Mouse (Mus musculus) lung, embryonic 16.5 days (tissue): ENCODE measurements around the gene Apbb2. TPM values are rescaled to one million over a fixed set of nuclear protein-coding genes. Genes with fewer than 3 reads are reported as not detected.

Experiments
- ATAC-seq: fragments of 200-750 bp; cut with Nextera tagmentation; 2 replicates; pipeline ENCODE4 v1.8.0; 2017; ENCODE audit warnings: low read depth, mild to moderate bottlenecking, moderate library complexity
- H3K27ac ChIP-seq: fragments of 300-500 bp; sonication (generic); 2 replicates; pipeline ENCODE4 v1.5.1; 2014; ENCODE audit warnings: mild to moderate bottlenecking, control low read depth, low read length
- H3K27me3 ChIP-seq: fragments of 300-500 bp; sonication (generic); 2 replicates; pipeline ENCODE4 v1.6.1; 2014; ENCODE audit warnings: low read depth, low read length, mixed read lengths; ENCODE audit not compliant: control insufficient read depth, insufficient read depth
- H3K36me3 ChIP-seq: fragments of 300-500 bp; sonication (generic); 2 replicates; pipeline ENCODE4 v1.6.1; 2014; ENCODE audit warnings: low read length; ENCODE audit not compliant: control insufficient read depth, insufficient read depth
- H3K4me1 ChIP-seq: fragments of 300-500 bp; sonication (generic); replicated peaks from 2 replicates; pipeline ENCODE4 v1.6.1; 2014; ENCODE audit warnings: low read length, mixed read lengths; ENCODE audit not compliant: control insufficient read depth, insufficient read depth
- H3K4me2 ChIP-seq: fragments of 300-500 bp; sonication (generic); 2 replicates; pipeline ENCODE4 v1.6.1; 2014; ENCODE audit warnings: low read depth, low read length, control low read depth
- H3K4me3 ChIP-seq: fragments of 300-500 bp; sonication (generic); 2 replicates; pipeline ENCODE4 v1.5.1; 2014; ENCODE audit warnings: mild to moderate bottlenecking, low read length, control low read depth
- H3K9ac ChIP-seq: fragments of 300-500 bp; sonication (generic); 2 replicates; pipeline ENCODE4 v1.6.1; 2014; ENCODE audit warnings: low read length, control low read depth
- H3K9me3 ChIP-seq: fragments of 300-500 bp; sonication (generic); 2 replicates; pipeline ENCODE4 v1.6.1; 2016; ENCODE audit warnings: low read length; ENCODE audit not compliant: control insufficient read depth
- WGBS: fragments of 180-500 bp; shearing (Covaris S2); extraction: QIAGEN DNeasy Blood & Tissue Kit; methylation state at CpG from one replicate; pipeline ENCODE4 v1.1.7; 2014; 5-methylcytosine and 5-hydroxymethylcytosine counted together
- polyA plus RNA-seq: library from polyadenylated mRNA; unstranded; fragments of >200 nt; fragmentation: Nextera tagmentation; extraction: Ambion mirVana; gene quantifications from 2 replicates; pipeline ENCODE4 v1.2.1, GENCODE M21; 2015

The Apbb2 gene
- polyA plus RNA-seq, 1 experiment from 2014 or later = 56.7 TPM

DNA sequence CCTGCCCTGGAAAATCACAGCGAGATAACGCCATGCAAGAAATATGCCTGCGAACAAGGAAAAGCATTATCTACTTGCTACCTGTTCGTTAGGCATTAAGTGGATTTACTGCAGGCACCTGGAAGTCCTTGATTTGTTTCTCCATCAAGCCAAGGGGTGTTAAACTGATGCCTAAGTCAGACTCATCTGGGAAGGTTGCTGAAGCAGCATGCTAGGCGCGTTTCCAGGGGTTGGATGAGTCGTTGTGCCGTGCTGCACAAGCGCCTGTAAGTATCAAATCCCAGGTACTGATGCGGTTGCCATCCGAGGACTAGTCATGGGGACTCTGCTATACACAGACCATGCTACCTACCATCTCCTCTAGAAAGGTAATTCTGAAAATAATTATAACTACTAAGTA, 611 bp upstream of the Apbb2 start:
- Histone ChIP-seq H3K9ac (peak overlapping the region; percentile 12; the same call in 1 of the 2 replicates), H3K27me3 (no peaks in the 10 kb centered on the region), H3K9me3 (no peaks in the 10 kb centered on the region), H3K4me2 (peak overlapping the region; percentile 40), H3K27ac (no peak overlapping the region; the same call in 1 of the 2 replicates), H3K4me1 (peaks cover 18% of the 10 kb centered on the region), H3K36me3 (no peaks in the 10 kb centered on the region), H3K4me3 (no peak overlapping the region)
- 32% methylated on average over 11 of the region's 11 CpGs for WGBS
- ATAC-seq = no peak

DNA sequence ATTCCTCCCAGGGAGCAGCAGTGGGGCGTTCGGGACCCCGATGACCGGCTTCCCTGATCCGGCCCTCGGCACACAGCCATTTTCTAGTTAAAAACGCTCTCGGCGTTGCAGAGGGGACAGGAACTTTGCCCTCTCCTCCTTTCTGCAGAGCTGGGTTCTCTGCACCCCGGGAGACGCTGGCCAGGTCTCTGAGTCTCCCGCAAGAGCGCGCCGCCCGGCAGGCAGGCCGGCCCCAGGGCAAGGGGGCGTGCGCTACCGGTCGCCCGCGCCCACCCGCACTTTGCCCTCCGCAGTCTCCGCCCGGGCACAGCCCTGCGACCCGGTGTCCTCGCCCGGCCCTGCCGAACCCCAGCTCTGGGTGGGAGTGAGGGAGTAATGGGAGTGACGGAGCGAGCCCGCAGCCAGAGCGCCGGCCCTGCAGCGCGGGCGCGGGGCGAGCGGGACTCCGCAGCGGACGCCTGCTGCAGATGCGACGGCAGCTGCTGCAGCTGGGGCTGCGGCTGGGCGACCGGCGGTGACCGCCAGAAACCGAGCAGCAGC, 593 bp downstream of the Apbb2 start:
- Histone ChIP-seq H3K36me3 (no peaks in the 10 kb centered on the region), H3K4me3 (peak overlapping the region; percentile 91), H3K27me3 (no peaks in the 10 kb centered on the region), H3K4me2 (peak overlapping the region; percentile 61), H3K9ac (peak overlapping the region; percentile 96), H3K4me1 (peaks cover 30% of the 10 kb centered on the region), H3K9me3 (no peaks in the 10 kb centered on the region), H3K27ac (peak overlapping the region; percentile 98)
- ATAC-seq = peak; percentile 49
- WGBS = under 1% methylated on average over 53 of the region's 54 CpGs

DNA sequence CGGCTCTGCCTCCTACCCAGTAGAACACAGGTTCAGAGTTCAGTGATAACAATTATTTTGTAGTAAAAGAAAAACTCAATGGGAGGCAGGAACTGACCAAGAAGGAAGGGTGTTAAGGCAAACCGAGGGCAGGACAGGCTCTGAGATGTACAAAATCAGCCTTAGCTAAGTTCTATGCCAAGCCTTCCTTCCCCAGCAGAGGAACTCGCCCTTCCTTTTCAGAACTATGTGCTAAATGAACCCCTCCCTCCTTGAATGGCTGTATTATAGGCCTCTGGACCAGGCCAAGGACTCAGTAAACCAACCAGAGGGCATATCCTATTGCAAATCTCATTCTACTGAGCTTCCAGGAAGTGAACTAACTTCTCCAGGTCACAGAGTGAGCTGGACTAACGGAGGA, 3.6 kb downstream of the Apbb2 start:
- Histone ChIP-seq H3K4me3 (no peak overlapping the region), H3K4me2 (no peak overlapping the region), H3K27me3 (no peaks in the 10 kb centered on the region), H3K9me3 (no peaks in the 10 kb centered on the region), H3K36me3 (no peaks in the 10 kb centered on the region), H3K4me1 (peaks cover 47% of the 10 kb centered on the region), H3K27ac (no peak overlapping the region), H3K9ac (no peak overlapping the region)
- WGBS = 56% methylated on average over 4 of the region's 4 CpGs
- no peak for ATAC-seq

DNA sequence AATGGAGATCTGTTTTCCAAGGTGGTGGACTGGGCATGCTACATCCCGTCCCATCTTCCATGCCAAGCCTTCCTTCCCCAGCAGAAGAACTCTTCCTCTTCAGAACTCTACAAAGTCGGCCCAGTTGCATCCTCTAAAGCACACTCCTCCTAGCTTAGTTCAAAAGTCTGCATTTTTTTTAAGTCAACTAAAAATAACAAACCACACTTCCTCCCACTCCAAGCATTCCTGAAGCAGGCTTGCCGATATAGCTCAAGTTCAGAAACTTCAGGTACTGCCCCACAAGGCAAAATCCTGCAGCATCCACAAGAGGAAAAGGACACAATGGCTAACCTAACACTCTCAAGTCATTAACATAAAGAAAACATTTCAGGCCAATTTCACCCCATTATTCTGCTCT, 4.9 kb downstream of the Apbb2 start:
- 24% methylated on average over 3 of the region's 3 CpGs for WGBS

DNA sequence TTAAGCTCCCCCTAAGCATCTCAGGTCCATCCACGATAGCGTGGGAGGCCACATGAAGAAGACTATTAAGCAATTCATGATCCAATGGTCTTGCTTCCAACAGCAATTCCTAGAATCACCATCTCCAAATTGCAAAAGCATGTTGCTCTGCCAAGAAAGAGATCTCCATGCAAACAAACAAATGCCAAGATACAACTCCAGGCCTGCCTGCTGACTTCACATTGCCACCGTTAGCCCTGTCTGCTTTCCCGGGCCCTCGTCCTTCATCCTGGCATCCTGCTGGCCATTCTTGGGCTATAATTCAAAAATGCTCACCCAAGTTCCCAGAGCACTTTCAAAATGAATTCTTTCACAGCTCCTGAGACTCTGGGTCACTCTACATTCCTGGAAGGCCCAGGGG, 5.6 kb downstream of the Apbb2 start:
- Histone ChIP-seq H3K4me3 (no peak overlapping the region), H3K36me3 (no peaks in the 10 kb centered on the region), H3K9ac (no peak overlapping the region), H3K9me3 (no peaks in the 10 kb centered on the region), H3K4me1 (peaks cover 49% of the 10 kb centered on the region), H3K4me2 (no peak overlapping the region), H3K27me3 (no peaks in the 10 kb centered on the region), H3K27ac (peak overlapping the region; percentile 42; the same call in 1 of the 2 replicates)
- ATAC-seq = no peak
- WGBS = 54% methylated on average over 5 of the region's 5 CpGs

More for the DNA sequence above, 4.9 kb downstream of the Apbb2 start:
- Histone ChIP-seq H3K4me2 (no peak overlapping the region), H3K36me3 (no peaks in the 10 kb centered on the region), H3K27me3 (no peaks in the 10 kb centered on the region), H3K4me3 (no peak overlapping the region), H3K9me3 (no peaks in the 10 kb centered on the region), H3K4me1 (peaks cover 49% of the 10 kb centered on the region), H3K27ac (no peak overlapping the region), H3K9ac (no peak overlapping the region)
- ATAC-seq = no peak

DNA sequence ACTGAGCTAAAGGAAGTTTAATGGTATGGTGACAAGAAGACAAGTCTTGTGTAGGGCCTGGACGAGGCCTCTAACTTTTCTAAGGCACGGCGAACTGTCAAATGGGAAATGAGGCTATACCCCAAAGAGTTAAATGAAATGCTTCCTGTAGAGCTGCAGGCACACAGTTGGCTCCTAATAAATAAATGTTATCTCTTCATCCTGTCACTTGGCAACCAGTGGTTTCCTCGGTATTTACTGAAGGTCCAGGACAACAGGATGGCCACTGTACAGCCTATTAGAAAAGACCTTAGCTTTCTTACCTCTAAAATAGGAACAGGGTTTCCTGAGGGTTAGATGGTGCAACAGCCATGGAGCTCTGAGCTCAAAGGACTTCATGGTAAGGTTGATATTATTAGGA, 6.7 kb downstream of the Apbb2 start:
- Histone ChIP-seq H3K4me1 (peaks cover 53% of the 10 kb centered on the region), H3K9me3 (no peaks in the 10 kb centered on the region), H3K27ac (no peak overlapping the region), H3K9ac (no peak overlapping the region), H3K36me3 (no peaks in the 10 kb centered on the region), H3K27me3 (no peaks in the 10 kb centered on the region), H3K4me2 (no peak overlapping the region), H3K4me3 (no peak overlapping the region)
- 38% methylated on average over 4 of the region's 4 CpGs for whole genome bisulfite sequencing
- peak; percentile 38; the same call in 1 of the 2 replicates for ATAC-seq

DNA sequence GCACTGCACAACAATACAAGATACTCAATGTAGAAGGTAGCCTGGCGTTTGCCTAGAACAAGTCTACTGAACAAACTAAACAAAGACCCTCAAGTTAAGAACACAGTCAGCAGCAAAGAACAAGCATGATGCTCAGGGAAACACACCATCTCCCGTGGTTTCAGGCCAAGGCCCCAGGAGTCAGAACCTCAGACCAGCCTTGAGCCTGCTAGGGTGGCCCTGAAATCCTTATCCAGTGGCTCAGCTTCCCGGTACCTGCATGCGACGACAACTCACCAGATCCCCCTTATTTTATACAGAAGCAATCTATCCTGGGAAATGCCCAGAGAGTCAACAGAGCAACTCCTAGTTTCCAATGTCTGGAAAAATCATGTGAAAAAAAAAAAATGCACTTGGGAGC, 7.2 kb downstream of the Apbb2 start:
- WGBS = 81% methylated on average over 5 of the region's 5 CpGs
- Histone ChIP-seq H3K4me1 (peaks cover 55% of the 10 kb centered on the region), H3K9me3 (no peaks in the 10 kb centered on the region), H3K4me2 (no peak overlapping the region), H3K27ac (no peak overlapping the region), H3K27me3 (no peaks in the 10 kb centered on the region), H3K9ac (no peak overlapping the region), H3K36me3 (no peaks in the 10 kb centered on the region), H3K4me3 (no peak overlapping the region)
- ATAC-seq = no peak

DNA sequence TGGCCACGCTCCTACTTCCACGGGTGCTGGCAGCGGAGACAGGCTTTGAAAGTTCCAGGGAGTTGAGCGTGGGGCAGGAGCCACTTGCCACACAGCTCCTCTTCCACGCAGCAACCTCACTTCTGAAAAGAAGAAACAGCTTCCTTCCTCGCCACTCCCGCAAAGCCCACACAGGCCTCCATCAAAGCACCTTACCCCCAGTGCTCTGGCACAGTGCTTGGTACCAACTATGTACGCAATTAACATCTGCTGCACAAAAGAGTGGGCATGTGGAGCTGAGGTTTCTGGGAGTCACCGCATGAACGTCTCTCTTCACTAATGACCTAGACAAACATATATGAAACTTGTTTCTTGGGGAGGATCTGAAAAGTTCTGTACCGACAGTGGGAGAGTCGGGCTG, 8.3 kb downstream of the Apbb2 start:
- no peak overlapping the region for H3K4me3 ChIP-seq
- no peaks in the 10 kb centered on the region for H3K9me3 ChIP-seq
- ATAC-seq = no peak
- 85% methylated on average over 12 of the region's 12 CpGs for WGBS
- no peaks in the 10 kb centered on the region for H3K36me3 ChIP-seq
- no peaks in the 10 kb centered on the region for H3K27me3 ChIP-seq
- H3K4me2 ChIP-seq = no peak overlapping the region
- peaks cover 59% of the 10 kb centered on the region for H3K4me1 ChIP-seq
- no peak overlapping the region for H3K27ac ChIP-seq
- no peak overlapping the region for H3K9ac ChIP-seq

DNA sequence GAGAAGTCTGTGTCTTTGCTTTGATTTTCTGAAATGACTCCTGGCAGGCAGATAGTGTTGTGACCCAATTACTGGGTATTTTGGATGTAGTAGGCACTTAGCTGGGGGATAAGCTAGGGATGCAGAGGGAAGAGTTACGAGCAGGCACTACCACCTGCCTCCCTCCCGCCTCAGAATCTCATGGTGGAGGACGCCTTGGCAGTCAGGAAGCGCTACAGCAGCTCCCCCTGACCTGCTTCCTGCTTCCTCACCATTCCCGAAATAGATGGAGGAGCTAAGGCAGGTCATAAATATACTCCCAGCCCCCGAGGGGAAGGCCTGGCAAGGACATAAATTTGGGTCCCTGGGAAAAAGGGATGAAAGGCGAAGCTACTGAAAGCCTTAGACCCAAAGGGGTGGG, 9.3 kb downstream of the Apbb2 start:
- Histone ChIP-seq H3K4me2 (no peak overlapping the region), H3K4me1 (peaks cover 49% of the 10 kb centered on the region), H3K36me3 (no peaks in the 10 kb centered on the region), H3K9me3 (no peaks in the 10 kb centered on the region), H3K4me3 (no peak overlapping the region), H3K27me3 (no peaks in the 10 kb centered on the region), H3K9ac (no peak overlapping the region), H3K27ac (no peak overlapping the region)
- no peak for ATAC-seq
- WGBS = 60% methylated on average over 7 of the region's 7 CpGs

DNA sequence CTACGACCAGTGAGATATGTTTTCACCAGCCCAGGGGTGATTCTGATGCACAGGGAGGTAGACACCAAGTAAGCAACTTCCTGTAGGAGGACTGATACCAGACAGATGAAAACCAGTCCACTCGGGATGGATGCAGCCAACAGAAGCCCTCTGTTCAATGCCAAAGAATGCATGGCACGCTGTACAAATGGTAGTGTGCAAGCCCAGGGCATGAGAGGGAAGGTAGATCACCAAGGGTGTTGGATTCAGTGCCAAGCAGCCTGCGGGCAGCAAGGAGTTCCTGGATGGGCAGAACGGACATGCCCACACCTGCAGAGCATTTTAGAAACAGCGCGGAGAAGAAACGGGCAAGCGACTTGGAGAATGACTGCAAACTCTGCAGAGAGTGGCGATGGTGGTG, 10.8 kb downstream of the Apbb2 start:
- Histone ChIP-seq H3K27me3 (no peaks in the 10 kb centered on the region), H3K4me3 (no peak overlapping the region), H3K9ac (no peak overlapping the region), H3K4me2 (no peak overlapping the region), H3K4me1 (peaks cover 47% of the 10 kb centered on the region), H3K36me3 (no peaks in the 10 kb centered on the region), H3K9me3 (no peaks in the 10 kb centered on the region), H3K27ac (peak overlapping the region; percentile 9; the same call in 1 of the 2 replicates)
- no peak for ATAC-seq
- WGBS = 88% methylated on average over 10 of the region's 10 CpGs
